Mouse (Mus musculus): Measurements from ENCODE around the gene Gimap8.

Gimap8 gene

DNA sequence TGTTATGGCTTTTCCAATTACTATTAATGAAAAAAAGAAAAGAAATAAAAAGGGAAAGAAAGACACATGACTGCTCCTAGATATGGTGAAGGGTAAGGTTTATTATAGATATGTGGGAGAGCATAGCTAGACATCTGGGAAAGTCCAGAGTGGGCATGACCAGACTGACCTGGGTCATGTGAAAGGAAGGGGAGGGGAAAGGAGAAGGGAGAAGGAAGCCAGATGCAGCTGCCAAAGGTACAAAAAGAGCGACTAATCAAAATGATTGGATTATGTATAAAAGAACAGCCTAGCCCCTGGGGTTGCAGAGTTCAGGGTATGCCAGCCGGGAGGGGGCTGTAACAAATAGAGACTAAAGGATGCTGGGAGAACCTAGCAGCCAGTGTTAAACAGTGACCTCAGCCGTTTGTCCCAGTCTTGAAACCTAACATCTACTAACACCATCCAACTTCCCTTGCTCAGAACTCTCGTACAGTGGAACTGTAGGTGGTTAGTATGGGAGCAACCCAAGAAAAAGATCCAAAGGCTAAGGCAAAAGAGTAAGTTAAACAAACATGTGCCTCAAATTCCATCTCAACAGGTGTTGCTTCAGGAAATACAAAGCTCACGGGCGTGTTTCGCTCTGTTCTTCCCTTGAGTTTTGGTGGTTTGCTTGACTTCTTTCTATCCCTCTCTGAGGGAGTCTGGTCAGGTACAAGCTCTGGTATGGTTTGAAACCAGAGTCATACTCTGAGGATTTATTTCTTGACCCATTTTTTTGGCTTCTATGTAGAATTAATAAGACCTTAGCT lies 51.2 kb downstream of the Gimap8 start:
- no peak overlapping the region for H3K4me3 ChIP-seq (replicated peaks; ENCODE audit: low read length)
- H3K9me3 ChIP-seq (ENCODE audit: low read length) = peaks cover 19% of the 10 kb centered on the region
- no peaks in the 10 kb centered on the region for H3K4me1 ChIP-seq (replicated peaks; ENCODE audit: low read depth, low read length)
- TF ChIP-seq CTCF (conservative IDR thresholded peaks at IDR 0.05; ENCODE audit: low read length) = no peak
- TF ChIP-seq POU5F1 (IDR thresholded peaks at IDR 0.05; ENCODE audit: borderline replicate concordance, low read length) = no peak
- TF ChIP-seq NANOG (IDR thresholded peaks at IDR 0.05; ENCODE audit: borderline replicate concordance, low read length) = no peak
- H3K36me3 ChIP-seq (ENCODE audit: insufficient read depth, low read length) = no peaks in the 10 kb centered on the region
- no peaks in the 10 kb centered on the region for H3K27me3 ChIP-seq (ENCODE audit: insufficient read depth, low read length)

- 0 out of 2 replicates have a peak, but pooled peaks cover under 1% of the 10 kb centered on the region for H3K4me1 ChIP-seq (replicated peaks; ENCODE audit: low read depth, low read length)
- no peaks in the 10 kb centered on the region for H3K27me3 ChIP-seq (ENCODE audit: insufficient read depth, low read length)
- no peak overlapping the region for H3K4me3 ChIP-seq (replicated peaks; ENCODE audit: low read length)
- TF ChIP-seq NANOG (IDR thresholded peaks at IDR 0.05; ENCODE audit: borderline replicate concordance, low read length) (no peak), POU5F1 (IDR thresholded peaks at IDR 0.05; ENCODE audit: borderline replicate concordance, low read length) (no peak), CTCF (conservative IDR thresholded peaks at IDR 0.05; ENCODE audit: low read length) (no peak)
- H3K9me3 ChIP-seq (ENCODE audit: low read length) = peaks cover 18% of the 10 kb centered on the region
- H3K36me3 ChIP-seq (ENCODE audit: insufficient read depth, low read length) = no peaks in the 10 kb centered on the region
These were observed 51.9 kb downstream of the Gimap8 start for GRCm38 (mm10) chr6:48698888-48699287.

GRCm38 (mm10) chr6:48700251-48701075 lies 53.4 kb downstream of the Gimap8 start:
- H3K4me1 ChIP-seq (replicated peaks; ENCODE audit: low read depth, low read length) = 0 out of 2 replicates have a peak, but pooled peaks cover 5% of the 10 kb centered on the region
- H3K36me3 ChIP-seq (ENCODE audit: insufficient read depth, low read length) = no peaks in the 10 kb centered on the region
- TF ChIP-seq POU5F1 (IDR thresholded peaks at IDR 0.05; ENCODE audit: borderline replicate concordance, low read length) (no peak), NANOG (IDR thresholded peaks at IDR 0.05; ENCODE audit: borderline replicate concordance, low read length) (no peak), CTCF (conservative IDR thresholded peaks at IDR 0.05; ENCODE audit: low read length) (no peak)
- H3K4me3 ChIP-seq (replicated peaks; ENCODE audit: low read length) = no peak overlapping the region
- no peaks in the 10 kb centered on the region for H3K27me3 ChIP-seq (ENCODE audit: insufficient read depth, low read length)
- H3K9me3 ChIP-seq (ENCODE audit: low read length) = peaks cover 3% of the 10 kb centered on the region; the same call in 1 of the 2 replicates

DNA sequence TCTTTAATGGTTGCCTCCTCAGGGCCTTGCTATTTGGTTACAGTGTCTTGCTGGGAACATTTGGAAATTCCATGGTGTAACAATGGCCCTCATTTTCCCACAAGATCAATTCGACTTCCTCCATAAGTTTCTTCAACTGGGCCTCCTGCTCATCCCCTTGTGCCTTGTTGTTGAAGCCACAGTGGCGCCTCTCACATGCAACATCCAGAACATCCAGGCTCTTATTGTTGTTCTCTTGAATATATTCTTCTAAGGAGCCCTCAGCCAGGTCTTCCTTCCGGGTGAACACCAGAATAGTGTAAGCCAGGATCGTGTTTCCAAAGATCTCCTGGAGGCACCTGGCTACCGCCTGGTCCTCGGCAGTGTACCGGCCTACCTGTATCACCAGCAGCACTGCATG lies 55.1 kb downstream of the Gimap8 start:
- H3K9me3 ChIP-seq (ENCODE audit: low read length) = no peaks in the 10 kb centered on the region
- H3K4me1 ChIP-seq (replicated peaks; ENCODE audit: low read depth, low read length) = 0 out of 2 replicates have a peak, but pooled peaks cover 5% of the 10 kb centered on the region
- no peaks in the 10 kb centered on the region for H3K36me3 ChIP-seq (ENCODE audit: insufficient read depth, low read length)
- no peak overlapping the region for H3K4me3 ChIP-seq (replicated peaks; ENCODE audit: low read length)
- no peaks in the 10 kb centered on the region for H3K27me3 ChIP-seq (ENCODE audit: insufficient read depth, low read length)
- TF ChIP-seq POU5F1 (IDR thresholded peaks at IDR 0.05; ENCODE audit: borderline replicate concordance, low read length) = no peak

GRCm38 (mm10) chr6:48702601-48703000 lies 55.6 kb downstream of the Gimap8 start:
- TF ChIP-seq CTCF (conservative IDR thresholded peaks at IDR 0.05; ENCODE audit: low read length) (0 out of 2 replicates have a peak, but pooled peaks have one; percentile 9), POU5F1 (IDR thresholded peaks at IDR 0.05; ENCODE audit: borderline replicate concordance, low read length) (no peak)

GRCm38 (mm10) chr6:48704146-48704545 lies 57.1 kb downstream of the Gimap8 start:
- TF ChIP-seq POU5F1 (IDR thresholded peaks at IDR 0.05; ENCODE audit: borderline replicate concordance, low read length) (no peak), CTCF (conservative IDR thresholded peaks at IDR 0.05; ENCODE audit: low read length) (no peak), NANOG (IDR thresholded peaks at IDR 0.05; ENCODE audit: borderline replicate concordance, low read length) (no peak)
- Histone ChIP-seq H3K9me3 (ENCODE audit: low read length) (no peaks in the 10 kb centered on the region), H3K27me3 (ENCODE audit: insufficient read depth, low read length) (no peaks in the 10 kb centered on the region)

More at GRCm38 (mm10) chr6:48702601-48703000, 55.6 kb downstream of the Gimap8 start:
- H3K27me3 ChIP-seq (ENCODE audit: insufficient read depth, low read length) = no peaks in the 10 kb centered on the region
- H3K36me3 ChIP-seq (ENCODE audit: insufficient read depth, low read length) = no peaks in the 10 kb centered on the region
- no peak overlapping the region for H3K4me3 ChIP-seq (replicated peaks; ENCODE audit: low read length)
- 0 out of 2 replicates have a peak, but pooled peaks cover 5% of the 10 kb centered on the region for H3K4me1 ChIP-seq (replicated peaks; ENCODE audit: low read depth, low read length)
- H3K9me3 ChIP-seq (ENCODE audit: low read length) = no peaks in the 10 kb centered on the region

DNA sequence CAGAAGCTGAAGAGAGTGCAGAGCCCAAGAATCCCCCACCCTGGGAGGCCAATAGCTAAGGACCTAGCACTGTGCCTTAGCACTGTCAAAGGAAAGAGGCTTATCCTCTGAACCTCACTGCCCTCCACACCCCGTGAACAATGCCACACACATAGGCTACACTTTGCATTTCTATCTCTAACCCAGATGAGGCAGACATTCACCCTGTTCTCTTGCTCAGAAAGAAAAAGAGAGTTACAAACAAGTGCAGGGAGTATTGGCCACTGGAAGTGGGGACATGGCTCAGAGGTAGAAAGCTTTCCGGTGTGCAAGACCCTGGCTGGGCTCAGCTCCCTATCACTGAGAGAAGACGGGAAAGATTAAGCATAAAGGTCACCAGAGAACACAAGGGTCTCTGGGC lies 59.1 kb downstream of the Gimap8 start:
- Histone ChIP-seq H3K36me3 (ENCODE audit: insufficient read depth, low read length) (no peaks in the 10 kb centered on the region), H3K4me1 (replicated peaks; ENCODE audit: low read depth, low read length) (0 out of 2 replicates have a peak, but pooled peaks cover 5% of the 10 kb centered on the region), H3K9me3 (ENCODE audit: low read length) (no peaks in the 10 kb centered on the region), H3K27me3 (ENCODE audit: insufficient read depth, low read length) (no peaks in the 10 kb centered on the region), H3K4me3 (replicated peaks; ENCODE audit: low read length) (no peak overlapping the region)
- TF ChIP-seq NANOG (IDR thresholded peaks at IDR 0.05; ENCODE audit: borderline replicate concordance, low read length) (no peak), CTCF (conservative IDR thresholded peaks at IDR 0.05; ENCODE audit: low read length) (no peak), POU5F1 (IDR thresholded peaks at IDR 0.05; ENCODE audit: borderline replicate concordance, low read length) (no peak)

More at GRCm38 (mm10) chr6:48704146-48704545, 57.1 kb downstream of the Gimap8 start:
- Histone ChIP-seq H3K4me3 (replicated peaks; ENCODE audit: low read length) (no peak overlapping the region), H3K4me1 (replicated peaks; ENCODE audit: low read depth, low read length) (0 out of 2 replicates have a peak, but pooled peaks cover 5% of the 10 kb centered on the region), H3K36me3 (ENCODE audit: insufficient read depth, low read length) (no peaks in the 10 kb centered on the region)
